Mouse (Mus musculus) MEL (cell line): ENCODE measurements around the gene Myof.

Source experiments
- POLR2A ChIP-seq, 2 experiments: IDR thresholded peaks; 2 replicates each; pipeline ENCODE4 v1.6.1; 2011 to 2012; ENCODE audit warnings: low read length in 2 of 2, mild to moderate bottlenecking in 2 of 2, control low read depth in 1 of 2, improper control_type of control experiment in 1 of 2, low read depth in 1 of 2, moderate library complexity in 1 of 2; ENCODE audit not compliant: control insufficient read depth in 1 of 2, insufficient read depth in 1 of 2, poor library complexity in 1 of 2
- RAD21 ChIP-seq: IDR thresholded peaks from 2 replicates; pipeline ENCODE4 v1.6.1; 2011; ENCODE audit warnings: mild to moderate bottlenecking, low read depth, low read length, improper control_type of control experiment

DNA sequence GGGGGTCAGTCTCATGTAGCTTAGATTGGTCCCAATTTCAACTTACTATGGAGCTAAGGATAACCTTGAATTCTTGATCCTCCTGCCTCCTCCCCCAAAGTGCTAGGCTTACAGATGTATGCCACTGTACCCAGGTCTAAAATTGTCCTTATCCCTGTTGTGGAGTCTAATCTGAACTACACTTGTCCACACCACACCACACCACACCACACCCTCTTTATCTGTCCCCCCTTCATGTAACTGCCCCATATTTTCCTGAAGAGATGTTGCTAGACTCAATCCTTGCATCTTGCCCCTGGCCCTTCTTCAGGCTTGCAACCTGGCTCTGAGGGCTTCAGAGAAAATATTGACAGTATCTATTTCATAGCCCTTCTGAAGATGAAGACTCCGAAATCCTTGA, 169.9 kb downstream of the Myof start:
- no peak for TF ChIP-seq RAD21
- TF ChIP-seq POLR2A (IDR thresholded peaks at IDR 0.05; ENCODE audit: control insufficient read depth in 1 of 2, insufficient read depth in 1 of 2, low read depth in 1 of 2, low read length in 2 of 2, poor library complexity in 1 of 2), result no peak
